Mouse (Mus musculus) cerebellum, adult 9-11 months (tissue): ENCODE measurements at regions not wholly inside any gene's neighbourhood (a gene's known extent, or its start where the extent isn't known, plus 50 kb on each side); places are given as distances from the start of the nearest gene placed in this dataset.
A peak's percentile ranks its signal among the peaks of the same experiment; 100 is the strongest.

Experiments
- DNase-seq: peaks from one replicate; pipeline ENCODE4 v3.0.0; 2022

DNA sequence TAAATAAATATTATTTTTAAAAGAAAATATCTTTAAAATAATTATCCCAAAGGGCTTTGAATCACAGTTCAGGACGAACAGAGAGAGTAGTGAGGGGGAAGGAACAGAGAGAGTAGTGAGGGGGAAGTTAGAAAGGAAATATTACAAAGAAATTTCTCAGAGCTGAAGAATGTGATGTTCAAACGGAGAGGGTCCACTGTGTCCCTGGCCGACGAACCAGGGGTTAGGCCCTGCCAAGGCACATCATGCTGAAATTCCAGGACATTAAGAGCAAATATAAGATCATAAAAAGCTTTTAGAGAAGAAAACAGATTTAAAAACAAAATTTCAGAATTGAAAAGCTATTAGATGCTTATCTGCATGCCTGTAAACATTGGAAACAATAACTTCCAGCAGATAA lies 61.6 kb downstream of the Skor1 start:
- no peak for DNase-seq

DNA sequence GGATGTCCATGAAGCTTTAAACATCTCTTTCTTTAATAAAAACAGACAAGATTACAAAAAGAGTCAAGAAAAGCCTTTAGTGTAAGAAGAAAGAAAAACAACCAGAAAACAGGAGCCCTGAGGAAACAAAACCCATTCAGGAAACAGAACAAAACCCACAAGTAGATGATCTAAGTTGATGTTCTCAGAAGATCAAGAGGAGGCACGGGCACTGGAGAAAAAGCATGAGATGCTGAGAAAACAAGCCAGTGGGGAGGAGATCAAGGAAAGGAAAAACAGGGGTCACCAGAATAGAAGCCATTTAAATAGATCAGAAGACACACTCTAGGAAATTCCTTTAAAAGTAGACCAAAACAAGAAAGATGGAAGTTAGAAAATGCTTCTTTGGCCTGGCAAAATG lies 62.1 kb downstream of the Skor1 start:
- DNase-seq: no peak

DNA sequence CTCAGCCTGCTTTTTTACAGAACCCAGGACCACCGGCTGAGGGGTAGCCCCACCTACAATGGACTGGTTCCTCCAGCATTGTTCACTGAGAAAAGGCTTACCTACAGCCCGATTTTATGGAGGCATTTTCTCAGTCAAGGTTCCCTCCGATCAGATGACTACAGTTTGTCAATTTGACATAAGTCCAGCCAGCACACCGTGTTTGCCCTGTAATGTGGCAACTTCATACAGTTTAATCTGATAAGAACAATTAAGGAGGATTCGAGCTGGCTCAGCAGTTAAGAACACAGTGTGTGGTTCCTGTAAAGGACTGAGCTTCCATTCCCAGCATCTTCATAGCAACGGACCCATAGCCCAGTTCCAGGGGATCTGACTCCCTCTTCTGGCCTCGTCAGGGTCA lies 65.9 kb downstream of the Skor1 start:
- DNase-seq: no peak

DNA sequence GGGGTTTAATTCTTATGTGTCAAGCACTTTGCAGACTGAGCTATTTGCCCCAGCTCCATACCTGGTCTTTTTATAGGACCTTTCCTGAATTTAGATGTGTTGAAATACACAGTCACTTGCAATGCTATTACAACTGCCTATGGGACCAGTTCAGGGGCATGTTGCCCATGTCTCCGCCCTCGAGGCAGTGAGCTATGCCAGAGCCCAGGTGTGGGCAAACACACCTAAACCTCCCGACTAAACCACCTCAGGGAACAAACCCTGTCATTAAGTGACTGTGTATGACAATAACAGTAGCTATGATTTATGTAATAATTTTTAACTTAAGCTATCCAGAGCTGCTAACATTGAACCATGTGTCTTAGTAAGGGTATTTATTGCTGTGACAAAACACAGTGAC lies 66.5 kb downstream of the Skor1 start:
- no peak for DNase-seq

DNA sequence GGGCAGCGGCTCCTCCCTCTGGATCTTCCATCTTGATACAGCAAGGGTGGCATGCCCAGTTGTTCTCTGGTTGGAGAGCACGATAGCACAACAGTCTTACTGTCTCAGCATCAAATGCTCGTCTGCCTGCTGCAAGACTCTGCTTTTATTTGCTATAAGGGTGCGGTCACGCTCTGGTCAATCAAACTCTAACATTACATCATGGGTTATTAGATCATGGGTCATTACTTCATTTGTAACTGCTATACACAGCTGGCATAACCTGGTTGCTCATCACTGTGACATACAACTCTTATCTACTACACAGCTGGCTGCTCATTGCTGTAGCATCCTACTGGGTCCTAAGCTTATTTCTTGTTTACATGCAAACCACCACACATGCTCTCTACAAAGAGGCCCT lies 68.4 kb downstream of the Skor1 start:
- DNase-seq: no peak

DNA sequence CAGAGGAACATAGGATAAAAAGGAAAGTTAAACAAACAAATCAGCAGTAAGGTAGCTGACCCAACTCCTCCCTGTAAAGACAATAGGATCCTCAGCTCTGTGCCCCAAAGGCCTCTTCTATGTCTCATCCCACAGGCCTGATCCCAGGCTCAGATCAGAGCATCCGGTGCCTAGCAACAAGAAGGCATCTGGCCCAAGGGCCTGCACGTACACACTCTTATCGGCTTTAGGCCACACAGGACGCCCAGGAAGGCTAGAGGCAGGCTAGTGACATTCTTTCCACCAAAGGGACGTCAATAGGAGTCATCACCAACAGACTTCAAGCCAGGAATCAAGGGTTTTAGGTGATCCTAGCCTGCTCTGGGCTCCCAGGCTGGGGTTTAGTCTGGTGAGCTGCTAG lies 73.5 kb downstream of the Skor1 start:
- DNase-seq: no peak

DNA sequence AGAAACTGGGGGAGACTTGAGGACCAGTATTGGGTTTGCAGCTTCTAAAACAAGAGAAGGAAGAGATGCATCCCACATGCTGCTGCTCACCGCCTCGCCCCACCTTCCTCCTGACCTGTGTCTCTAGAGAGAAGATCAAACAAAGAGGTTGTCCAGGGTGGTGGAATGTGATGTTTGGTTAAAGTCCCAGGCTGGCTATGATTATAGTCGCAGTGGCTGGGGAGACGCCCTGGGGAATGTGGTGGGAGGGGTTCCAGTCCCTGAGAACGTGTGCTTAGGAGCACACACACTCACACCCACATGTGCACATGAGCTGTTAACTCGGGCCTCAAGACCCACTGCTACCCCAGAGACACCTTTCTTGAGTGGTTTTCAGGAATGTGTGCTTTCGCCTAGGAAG lies 74.0 kb downstream of the Skor1 start:
- no peak for DNase-seq

DNA sequence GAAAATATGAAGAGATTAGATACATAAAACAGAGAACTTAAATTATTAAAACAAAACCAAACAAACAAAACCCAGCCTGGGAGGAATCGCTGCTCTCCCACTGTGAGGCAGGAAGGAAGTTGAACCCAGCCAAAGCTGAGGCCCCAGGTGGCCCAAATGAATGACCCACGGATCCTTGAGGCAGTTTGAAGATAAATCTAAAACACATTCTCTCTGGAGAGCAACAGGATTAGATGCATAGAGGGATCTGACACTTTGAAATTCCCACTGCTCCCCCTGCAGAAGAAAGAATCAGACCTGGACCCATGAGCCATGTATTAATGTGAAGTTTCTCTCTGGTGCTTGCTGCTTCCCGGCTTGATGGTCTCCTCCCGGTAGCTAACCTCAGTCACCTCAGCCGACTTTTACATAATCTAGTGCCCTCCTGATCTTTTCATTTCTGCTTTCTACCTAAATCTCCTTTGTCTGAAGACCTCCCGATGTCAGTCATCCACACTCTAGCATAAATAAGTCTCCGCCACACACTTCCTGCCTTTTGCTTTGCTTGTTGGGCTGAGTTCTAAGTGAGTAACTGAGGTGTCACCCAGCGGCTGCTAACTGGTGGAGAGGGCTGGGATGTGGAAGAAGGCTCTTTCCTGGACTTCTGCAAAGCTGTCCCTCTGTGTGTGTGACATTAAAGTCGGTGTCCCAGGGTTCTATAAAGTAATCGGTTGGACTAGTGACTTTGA lies 74.6 kb downstream of the Skor1 start:
- DNase-seq: no peak

DNA sequence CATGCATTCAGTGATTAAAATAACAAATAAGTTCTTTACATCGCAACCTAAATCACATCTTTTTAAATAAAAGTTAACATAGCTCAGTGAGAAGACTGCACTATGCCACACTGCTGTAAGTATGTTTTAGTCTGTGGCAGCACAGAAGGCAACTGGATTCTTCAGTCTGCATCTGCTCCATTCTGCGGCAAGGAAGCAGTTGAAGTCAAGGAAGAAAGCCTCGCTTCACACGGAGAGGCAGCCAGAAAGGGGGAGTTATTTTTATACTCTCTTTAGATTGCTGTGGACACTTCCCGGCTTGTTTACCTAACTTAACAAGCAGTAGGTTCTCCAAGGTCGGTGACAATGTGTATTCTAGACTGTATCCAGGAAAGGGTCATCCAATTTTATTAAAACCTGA lies 77.7 kb downstream of the Skor1 start:
- no peak for DNase-seq

DNA sequence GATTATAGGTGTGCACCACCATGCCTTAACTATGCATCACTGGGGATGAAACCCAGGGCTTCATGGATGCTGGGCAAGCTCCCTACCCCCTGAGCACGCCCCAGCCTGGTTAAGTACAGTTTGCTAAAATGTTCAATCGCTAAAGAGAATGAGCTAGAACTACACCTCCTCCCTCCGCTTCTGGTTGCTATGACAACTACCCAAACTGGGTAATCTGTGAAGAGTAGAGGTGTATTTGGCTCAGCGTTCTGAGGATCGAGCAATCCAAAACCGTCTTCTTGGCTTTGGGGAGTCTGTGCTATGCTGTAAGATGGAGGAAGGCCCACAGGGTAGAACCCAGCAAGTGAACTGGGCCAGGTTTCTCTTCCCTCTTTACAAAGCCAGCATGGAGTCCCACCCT lies 78.8 kb downstream of the Skor1 start:
- DNase-seq: no peak

DNA sequence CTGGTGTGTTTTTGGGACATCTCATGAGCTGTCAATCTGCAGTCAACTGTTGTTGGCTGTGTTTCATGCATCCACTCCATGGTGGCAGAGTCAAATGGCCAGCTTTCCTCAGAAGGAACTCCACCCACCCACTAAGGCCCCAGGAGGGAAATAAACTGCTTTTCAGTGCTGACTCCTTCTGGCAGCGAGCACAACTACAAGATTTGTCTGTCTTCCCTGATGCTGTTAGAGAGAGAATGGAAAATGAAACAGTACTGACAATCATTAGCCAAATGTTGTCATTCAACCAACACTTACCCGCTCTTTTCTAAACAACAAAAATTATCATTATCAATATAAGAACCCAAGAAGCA lies 79.3 kb upstream of the Pias1 start:
- no peak for DNase-seq

DNA sequence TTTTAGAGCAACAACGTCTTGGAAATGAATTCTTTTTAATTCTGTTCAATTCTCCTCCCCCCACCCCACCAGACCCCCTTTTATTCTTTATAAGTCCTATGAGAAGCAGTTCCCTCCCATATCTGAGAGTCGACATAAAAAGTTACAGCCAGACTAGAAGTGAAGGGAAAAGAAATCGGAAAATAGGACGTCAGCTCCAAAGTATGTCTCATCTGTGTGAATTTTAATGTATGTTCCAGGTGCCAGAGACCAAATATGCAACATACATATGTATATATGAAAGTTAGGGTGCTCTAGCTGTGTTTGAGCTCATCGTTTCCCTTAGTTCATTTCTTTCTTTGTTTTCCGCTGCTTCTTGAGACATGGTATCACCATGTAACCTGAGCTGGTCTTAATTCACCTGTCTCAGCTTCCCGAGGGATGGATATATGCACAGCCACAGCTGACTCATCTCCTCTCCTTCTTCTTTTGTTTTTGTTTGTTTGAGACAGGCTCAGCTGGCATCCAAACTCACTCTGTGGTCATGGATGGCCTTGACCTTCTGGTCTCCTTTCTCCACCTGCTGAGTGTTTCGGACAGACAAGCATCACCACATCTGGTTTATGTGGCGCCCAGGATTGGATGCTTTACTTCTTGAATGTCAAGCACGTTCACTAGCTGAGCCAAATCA lies 78.8 kb upstream of the Pias1 start:
- DNase-seq: no peak

DNA sequence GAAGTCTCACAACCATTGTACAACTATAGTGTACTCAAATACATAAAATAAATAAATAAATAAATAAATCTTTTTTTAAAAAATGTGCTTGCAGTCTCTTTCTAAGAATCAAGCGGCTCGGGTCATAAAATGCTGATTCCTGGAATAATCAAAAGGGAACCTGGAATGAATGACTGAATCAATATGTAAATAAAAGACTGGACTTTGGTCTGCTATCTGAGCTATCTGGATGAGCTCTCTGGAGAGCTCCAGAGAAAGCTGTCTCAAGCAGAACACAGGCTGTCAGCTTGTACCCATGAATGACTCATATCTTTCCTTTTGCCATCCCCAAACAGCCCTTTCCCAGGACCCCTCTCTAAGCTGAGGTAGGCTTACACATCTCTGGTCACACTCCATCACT lies 75.8 kb upstream of the Pias1 start:
- no peak for DNase-seq

DNA sequence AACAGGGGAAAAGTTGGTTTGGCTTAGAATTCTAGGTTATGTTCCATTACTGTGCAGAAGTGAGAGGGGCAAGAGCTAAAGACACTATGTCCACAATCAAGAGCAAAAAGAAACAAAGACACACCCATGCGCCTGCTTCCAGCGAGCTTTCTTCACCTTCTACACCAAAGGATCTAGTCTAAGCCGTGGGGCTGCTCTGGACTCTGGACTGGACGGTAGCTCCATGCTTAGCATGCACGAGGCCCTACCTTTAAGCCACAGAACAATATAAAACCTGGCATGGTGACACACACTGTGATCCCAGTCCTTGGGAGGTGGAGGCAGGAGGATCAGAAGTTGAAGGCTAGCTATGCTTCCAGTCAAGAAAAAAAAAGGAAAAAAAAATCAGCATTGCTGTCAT lies 73.0 kb upstream of the Pias1 start:
- DNase-seq: no peak

DNA sequence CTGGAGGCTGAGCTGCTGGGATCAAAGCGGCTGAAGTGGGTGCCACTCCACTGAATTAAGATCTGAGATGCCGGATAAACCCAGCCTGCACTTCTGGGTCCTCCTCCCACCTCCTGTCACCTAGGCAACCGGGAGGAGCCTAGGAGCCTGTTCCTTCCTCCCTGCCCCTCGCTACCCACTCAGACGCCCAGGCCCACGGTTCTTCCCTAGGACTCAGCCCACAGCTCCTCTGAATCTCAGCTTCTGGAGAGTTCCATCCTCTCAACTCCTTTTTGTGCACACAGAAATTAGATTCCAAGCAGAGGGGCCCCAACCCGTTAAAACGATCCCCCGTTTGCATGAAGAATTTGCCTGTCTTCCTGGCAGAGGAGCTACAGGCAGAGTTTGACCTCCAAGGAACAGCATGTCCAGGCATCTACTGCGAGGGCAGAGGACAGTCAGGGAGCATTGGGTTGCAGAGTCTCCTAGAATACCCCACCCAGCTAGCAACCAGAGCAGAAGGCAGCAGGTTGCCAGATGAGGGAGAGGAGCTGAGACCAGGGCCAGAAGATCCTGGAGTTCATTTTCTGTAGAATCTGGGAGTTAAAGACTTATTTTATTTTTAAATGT lies 71.6 kb upstream of the Pias1 start:
- peak; percentile 30 for DNase-seq

DNA sequence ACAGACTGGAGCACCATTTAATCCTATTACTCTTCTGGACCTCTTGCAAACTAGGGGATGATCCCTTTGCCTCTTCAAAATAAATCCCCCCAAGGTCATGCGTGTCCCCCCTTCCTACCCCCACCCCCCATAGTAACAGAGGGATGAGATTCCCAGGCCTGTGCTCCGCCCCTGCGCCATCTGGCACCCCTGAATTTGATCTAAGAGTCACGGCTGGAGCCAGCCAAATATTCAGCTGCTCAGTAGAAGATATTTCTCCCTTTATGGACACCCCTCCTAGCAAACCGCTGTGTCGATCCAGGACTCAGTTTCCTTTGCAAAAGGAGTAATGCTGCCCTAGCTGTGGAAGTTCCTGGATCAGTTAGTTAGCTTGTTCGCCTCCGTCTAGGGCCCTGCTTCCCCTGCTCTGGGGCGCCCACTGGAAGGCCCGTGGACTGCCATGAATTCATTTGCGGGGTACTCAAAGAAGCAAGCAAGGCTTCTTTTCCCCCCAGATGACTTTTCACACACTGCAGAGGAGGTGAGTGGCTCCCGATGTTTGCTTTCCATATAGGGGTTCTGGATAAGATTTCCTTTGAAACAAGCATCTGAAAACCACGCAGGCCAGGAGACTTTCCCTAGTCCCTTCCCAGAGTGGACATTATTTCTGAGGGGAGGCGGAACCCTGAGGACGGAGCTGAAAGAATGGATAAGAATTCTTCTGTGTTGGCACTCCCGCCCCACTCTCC lies 70.9 kb upstream of the Pias1 start:
- DNase-seq: no peak

DNA sequence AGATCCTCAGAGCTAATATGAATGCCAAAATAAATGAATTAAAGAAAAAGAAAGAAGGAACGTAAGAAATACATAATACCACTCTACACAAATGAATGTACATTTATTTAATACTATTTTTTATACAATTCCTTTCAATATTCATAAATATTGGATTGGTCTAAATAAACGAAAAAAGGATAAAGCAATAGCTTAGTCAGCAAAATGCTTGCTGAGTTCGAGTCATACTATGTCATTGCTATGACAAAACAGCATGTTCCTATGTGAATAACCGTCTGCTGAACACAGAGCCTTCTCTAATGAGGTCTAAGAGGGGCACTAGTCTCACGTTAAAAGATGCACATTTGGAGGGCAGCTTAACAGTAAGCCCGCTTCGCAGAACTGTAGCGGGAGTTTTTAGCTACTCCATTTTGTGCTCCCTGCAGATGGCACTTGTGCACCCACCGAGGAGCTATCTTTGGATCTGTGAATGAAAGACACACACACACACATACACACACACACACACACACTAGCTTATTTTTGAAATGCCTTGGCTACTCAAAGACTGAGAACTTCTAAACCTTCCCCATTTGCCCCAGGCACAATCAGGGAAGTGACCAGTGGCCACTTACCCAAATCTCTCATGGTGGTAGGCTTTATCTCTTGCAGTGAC lies 69.1 kb upstream of the Pias1 start:
- no peak for DNase-seq

DNA sequence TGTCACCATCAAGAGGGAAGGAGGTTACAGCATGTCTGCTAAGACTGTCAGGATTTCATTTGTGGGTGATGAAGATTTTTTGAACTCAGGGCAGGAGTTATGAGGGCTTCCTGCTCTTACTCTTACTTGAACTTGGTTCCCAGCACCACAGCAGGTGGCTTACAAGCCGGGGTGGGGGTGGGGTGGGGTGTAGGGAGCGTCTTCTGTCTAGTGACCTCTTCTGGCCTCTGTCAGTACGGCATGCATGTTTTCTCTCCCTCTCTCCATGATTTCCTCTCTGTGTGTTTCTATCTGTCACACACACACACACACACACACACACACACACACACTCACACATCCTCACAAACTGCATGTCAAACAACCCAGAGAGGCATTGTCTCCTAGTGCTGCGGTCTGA lies 64.5 kb upstream of the Pias1 start:
- no peak for DNase-seq

DNA sequence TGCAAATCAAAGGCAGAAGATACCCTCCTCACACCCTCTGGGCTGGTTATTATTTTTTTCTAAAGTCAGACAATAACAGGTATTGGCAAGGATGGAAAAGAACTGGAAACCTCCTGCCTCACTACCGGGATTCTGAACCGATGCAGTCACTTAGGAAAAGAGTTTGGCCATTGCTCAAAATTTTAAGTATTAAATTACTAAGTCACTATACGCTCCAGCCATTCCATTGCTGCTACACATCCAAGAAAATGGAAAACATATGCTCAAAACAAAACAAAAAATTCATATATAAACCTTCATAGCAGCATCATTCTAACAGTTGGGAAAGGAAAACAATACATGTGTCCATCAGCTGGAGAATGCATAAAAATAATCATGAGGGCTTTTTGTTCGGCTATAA lies 63.9 kb upstream of the Pias1 start:
- DNase-seq: no peak

DNA sequence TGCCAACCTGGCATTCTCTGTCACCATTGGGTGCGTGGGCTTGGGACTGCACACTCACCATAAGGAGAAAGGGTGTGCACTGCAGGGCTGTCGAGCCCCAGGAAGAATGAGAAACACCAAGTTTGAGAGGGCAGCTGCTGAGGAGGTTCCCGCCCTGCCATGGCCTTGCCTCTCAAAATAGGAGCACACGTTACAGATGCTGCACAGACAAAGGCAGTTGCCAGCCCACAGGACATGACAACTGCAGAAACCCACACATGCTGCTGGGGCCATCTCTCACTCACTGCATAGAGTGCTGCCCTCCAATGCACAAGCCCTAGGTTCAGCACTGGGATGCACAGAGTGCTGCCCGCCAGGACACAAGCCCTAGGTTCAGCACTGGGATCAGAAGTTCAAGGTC lies 61.6 kb upstream of the Pias1 start:
- no peak for DNase-seq

DNA sequence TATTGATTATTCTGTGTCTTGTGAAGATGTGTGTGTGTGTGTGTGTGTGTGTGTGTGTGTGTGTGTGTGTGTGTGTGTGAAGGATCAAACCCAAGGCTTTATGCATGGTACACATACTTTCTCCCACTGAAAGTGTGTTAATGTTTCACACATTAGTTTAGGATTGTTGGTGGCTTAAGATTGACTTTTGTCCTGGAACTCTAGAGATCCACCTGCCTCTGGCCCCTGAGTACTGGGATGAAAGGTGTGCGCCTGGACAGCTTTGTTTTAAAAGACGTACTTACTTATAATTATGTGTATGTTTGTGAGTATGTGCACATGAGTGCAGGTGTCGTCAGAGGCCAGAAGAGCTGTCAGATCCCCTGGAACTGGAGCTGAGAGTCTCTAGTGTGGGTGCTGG lies 59.3 kb upstream of the Pias1 start:
- no peak for DNase-seq

DNA sequence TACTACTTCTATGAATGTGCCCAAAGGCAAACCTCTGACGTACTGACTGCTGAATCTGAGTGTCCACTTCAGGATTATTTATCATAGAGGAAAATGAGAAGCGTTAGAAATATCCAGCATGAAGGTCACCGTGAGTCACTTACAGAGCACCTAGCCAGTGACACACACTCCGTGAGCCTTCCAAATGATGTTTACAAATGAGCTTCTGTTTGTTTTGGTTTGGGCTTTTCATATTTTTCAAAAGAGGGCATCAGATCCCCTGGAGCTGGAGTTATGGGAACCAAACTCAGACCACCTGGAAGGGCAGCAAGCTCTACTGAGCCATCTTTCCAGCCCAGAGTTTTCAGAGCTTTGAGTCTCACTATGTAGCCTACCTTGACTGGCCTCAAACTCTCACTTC lies 57.8 kb upstream of the Pias1 start:
- no peak for DNase-seq

DNA sequence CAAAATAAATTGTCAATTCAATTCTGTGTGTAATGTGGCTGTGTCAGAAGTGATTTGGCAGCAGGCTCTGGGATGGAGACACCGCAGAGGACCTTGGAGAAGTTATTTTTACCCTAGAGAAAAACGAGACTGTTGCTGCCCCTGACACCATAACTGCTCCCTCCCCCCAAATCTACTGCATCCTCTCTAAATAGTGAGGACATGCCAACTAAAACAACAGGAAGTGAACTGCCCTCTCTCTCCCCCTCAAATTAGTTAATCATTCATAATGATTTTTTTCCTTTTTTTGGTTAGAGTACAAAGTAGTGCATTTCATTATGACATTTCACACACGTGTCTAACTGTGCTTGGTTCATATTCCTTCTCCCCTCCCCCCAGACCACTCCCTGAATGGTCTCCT lies 55.6 kb upstream of the Pias1 start:
- DNase-seq: no peak

DNA sequence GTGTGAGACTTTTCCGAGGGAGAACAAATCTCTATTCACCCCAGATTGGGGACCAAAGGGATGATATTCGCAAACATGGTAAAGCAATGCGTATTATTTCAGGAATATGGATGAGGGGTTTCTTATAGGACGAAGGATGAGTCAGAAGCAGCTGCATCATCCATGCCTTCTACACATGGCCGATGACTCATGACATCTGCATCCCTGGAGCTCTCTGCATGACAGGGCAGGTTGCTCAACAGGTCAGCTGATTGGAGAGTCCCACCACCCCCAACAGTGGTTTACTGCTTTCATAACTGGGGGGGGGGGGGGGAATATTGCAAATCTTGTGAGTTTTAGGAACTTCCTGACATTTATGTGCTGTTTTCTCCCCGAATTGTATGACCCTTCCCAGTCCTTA lies 50.3 kb upstream of the Pias1 start:
- DNase-seq: no peak
